Mouse (Mus musculus) retina, postnatal 1 day (tissue): ENCODE data around the gene Hpn.
A peak's percentile ranks its signal among the peaks of the same experiment; 100 is the strongest.

Source experiments
- DNase-seq: peaks from one replicate; pipeline ENCODE4 v3.0.0-alpha.2; 2012

Hpn gene

DNA sequence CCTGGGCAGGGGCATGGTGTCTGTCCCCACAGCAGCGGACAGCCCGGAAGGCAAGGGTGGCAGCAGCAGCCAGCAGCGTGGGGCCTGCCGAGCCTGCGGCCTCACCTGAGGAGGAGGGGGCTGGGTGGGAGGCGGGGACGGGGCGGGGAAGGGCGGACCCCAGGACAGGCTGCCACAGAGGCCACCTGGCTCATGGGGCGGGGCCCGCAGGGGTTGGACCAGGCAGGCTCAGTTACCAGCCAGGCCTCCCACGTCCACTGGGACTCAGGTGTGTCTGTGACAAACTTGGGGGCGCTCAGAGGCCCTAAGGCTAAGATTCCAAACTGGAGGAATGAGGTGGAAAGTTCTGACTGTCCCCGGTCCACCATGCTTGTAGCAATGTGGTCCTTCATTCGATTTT is at the start of gene Hpn:
Gene Hpn, minus strand, starts transcription at position 109 of the 400 bp plus-strand sequence.
- no peak for DNase-seq

- DNase-seq = no peak
Measured at GRCm38 (mm10) chr7:31164748-31165147, 49.7 kb upstream of the Hpn start.

- peak; percentile 81 for DNase-seq
Measured at GRCm38 (mm10) chr7:31163666-31164577, 48.8 kb upstream of the Hpn start.

GRCm38 (mm10) chr7:31162324-31162723 is 47.2 kb upstream of the Hpn start:
- peak; percentile 15 for DNase-seq

DNA sequence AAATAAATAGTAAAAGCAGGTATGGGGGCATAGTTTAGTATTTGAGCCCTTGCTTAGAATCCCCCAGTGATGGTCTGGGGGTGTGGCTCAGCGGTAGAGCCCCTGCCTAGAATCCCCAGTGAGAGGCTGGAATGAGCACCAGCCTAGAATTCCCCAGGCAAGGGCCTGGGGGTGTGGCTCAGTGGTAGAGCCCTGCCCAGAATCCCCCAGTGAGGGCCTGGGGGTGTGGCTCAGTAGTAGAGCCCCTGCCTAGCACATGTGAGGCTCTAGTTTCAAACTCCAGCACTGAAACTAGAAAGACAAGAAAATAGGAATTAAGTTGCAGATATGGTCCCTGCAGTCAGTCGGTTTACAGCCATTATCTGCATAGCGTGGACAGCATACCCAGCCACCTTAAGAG is 46.7 kb upstream of the Hpn start:
- no peak for DNase-seq

DNA sequence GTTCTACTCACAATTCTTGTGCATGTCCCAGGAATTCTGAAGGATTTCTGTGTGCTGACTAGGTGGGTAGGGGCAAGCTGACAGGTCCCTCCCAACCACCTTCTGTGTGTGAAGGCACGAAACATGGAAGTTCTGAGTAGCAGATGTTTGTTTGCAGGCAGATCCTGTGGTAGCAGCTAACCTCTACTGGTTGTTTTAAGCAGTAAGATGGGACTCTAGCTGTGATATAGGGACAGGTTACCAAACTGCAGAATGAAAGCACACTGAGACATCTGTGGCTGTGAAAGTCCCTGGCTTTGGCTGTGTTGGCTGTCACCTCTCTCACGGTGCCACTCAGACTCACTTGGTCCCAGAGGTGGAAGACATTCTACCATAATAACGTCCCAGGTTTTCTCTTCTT is 46.2 kb upstream of the Hpn start:
- DNase-seq = no peak

DNA sequence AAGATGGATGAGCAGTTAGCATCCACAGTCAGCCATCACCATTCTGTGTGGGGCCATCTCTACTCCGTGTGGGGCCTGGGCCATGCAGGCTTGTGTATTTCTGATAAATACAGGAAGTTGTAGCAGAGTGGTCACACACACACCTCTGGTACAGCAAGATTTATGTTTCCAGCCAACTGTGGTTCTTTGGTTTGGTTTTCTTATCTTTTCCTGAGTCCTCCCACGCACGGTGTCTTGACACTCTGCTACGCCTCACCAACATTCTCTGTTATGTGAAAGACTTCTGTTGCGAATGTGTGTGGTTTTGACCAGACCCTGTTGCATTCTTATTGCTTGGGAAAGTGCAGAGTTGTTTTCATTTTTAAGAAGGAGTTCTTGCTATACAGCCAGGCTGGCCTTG is 45.7 kb upstream of the Hpn start:
- DNase-seq = no peak

- peak; percentile 51 for DNase-seq
Measured at GRCm38 (mm10) chr7:31156034-31156928, 41.2 kb upstream of the Hpn start.

DNA sequence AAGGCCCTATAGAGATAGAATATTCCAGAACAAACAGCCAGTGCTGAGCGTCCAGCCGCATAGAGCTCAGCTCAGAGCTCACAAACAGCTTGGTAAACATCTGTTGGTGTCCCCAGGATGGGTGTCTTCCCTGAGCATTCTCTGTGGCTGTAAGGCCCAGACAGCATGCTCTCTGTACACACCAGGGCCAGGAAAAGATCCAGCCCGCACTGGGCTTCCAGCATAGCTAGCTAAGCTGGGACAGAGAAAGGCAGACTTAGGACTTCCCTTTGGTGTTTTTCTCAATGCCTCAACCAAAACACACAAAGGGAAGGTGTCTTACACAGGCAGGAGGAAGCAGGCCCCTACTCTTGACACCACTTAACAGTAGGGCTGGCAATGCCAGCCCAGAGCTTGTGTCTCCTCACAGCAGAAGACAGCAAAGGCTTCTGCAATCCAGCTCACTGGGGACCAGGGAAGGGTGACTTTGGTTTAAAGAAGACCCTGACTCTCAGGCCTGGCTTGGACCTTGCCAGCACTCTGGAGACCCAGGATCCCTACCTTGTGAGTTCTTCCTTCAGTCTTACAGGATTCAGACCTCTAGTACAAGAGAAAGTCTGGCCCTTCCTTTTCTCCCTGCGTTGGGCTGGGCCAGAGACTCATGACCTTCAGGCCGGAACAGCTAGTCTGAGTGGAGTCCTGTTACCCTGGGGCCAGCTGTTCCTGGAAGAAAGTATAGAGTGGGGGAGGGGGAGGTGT is 40.4 kb upstream of the Hpn start, which contains the start of gene Gramd1a:
Gene Gramd1a, minus strand, starts transcription at position 601 of the 738 bp plus-strand sequence.
- DNase-seq = no peak

DNA sequence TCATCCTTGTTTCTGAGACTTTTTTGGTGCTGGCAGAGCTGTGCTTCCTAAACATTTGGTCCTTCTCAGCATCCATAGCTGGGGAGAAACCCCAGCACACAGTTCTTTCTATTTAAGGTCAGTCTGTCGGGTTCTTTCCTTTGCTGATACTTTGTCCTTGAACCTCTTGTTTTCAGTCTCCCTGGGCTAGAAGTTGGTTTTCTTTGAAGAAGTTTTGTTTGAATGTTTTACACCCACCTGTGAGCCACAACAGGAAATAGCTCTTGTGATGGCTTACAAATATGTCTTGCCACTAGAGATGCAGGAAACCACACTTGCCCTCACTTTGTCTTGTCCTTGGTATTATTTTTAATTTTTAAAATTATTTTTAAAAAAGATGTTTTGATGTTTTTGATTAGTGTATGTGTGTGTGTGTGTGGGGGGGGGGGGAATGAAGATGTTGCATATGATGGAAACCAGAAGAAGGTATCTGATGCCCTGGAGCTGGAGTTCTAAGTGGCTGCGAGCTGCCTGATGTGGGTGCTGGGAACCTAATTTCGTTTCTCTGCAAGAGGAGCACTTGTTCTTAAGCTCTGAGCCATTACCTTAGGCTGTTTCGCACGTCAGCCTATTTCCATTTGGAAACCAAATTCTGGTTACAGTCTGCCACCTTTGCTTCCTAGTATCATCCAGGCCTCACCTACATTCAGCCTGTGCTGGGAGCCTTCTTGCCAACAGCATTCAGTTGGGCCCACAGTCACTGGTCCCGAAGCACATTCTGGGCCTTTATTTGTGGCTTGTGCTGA is 38.6 kb upstream of the Hpn start:
- no peak for DNase-seq

GRCm38 (mm10) chr7:31151301-31152241 is 36.5 kb upstream of the Hpn start:
- peak; percentile 64 for DNase-seq

DNA sequence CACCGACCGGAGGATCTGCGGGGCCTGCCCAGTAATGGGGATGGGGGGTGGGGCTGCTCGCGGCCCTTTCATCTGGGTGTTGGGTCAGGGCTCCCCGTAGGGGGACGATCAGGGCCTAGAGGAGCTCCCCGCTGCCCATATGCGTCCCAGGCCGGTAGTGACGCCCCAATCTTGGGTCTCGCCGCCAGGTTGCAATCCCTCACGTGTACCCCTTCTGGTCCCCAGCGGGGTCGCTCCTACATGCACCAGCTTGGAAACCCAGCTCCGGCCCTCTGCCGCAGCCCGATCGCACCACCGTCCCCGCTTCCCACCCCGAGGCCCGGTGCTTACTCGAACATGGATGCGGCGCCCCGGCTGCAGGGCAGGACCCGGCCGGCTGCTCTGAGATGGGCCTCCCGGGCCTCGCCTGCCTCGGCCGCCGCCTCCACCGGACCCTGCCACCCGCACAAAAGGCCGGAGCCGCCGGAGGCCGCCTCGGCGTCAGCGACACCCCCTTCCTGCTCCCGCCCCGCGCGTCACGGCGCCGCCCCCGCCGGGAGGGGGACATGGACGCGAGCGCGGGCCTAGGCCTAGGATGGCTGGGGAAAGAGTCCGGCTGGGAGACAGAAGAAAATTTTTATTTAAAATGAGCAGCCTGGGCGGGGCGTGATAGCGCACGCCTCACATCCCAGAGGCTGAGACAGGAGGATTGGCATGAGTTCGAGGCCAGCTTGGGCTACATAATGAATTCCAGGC is 35.6 kb upstream of the Hpn start:
- peak; percentile 90 for DNase-seq

- DNase-seq = peak; percentile 66
Measured at GRCm38 (mm10) chr7:31149751-31150565, 34.9 kb upstream of the Hpn start.

GRCm38 (mm10) chr7:31149271-31149670 is 34.2 kb upstream of the Hpn start:
- DNase-seq = no peak

GRCm38 (mm10) chr7:31148756-31149155 is 33.7 kb upstream of the Hpn start:
- DNase-seq = peak; percentile 86

- no peak for DNase-seq
Measured at GRCm38 (mm10) chr7:31148086-31148485, 33.0 kb upstream of the Hpn start.

DNA sequence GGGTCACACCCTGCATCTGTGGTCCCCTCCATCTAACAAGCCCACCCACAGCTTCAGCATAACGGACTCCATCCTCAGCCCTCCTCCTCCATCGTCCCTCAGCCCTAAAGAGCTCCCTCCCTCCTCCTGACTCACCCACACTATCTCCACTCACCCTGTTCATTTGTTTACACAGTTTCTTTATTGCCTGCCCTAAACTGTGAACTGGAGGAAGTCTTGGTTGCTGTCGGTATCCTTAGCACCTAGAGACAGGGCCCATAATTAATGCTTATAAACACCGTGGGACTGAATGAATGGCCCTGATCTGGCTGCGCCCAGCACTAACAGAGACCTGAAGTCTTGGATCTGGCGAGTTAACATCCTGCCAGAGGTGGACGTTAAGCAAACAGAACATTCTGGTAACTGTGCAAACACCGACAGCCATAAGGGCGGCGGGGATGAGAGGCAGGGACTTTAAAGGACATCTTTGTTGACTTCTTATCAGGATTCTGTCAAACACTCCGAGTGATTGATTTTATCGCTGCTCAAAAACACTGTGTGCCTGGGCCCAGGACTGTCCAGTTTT is 30.6 kb upstream of the Hpn start:
- DNase-seq = no peak

GRCm38 (mm10) chr7:31144886-31145285 is 29.8 kb upstream of the Hpn start:
- DNase-seq = no peak

- DNase-seq = no peak
Measured at GRCm38 (mm10) chr7:31140941-31141340, 25.9 kb upstream of the Hpn start.
